Mouse (Mus musculus) right cerebral cortex, postnatal 4 days (tissue): Measurements from ENCODE around the gene Cacna2d4.

Experiments
- DNase-seq: peaks from one replicate; pipeline ENCODE4 v3.0.0-alpha.2; 2022

The Cacna2d4 gene

GRCm38 (mm10) chr6:119224451-119225195, 11.7 kb upstream of the Cacna2d4 start:
- peak; percentile 40 for DNase-seq

GRCm38 (mm10) chr6:119225226-119225625, 11.1 kb upstream of the Cacna2d4 start:
- peak; percentile 7 for DNase-seq

GRCm38 (mm10) chr6:119225731-119226130, 10.6 kb upstream of the Cacna2d4 start:
- no peak for DNase-seq

- no peak for DNase-seq
Observed at GRCm38 (mm10) chr6:119227001-119227400, 9.3 kb upstream of the Cacna2d4 start.

- no peak for DNase-seq
Observed at GRCm38 (mm10) chr6:119228861-119229603, 7.3 kb upstream of the Cacna2d4 start.

- DNase-seq, result no peak
Observed at GRCm38 (mm10) chr6:119233066-119233465, 3.3 kb upstream of the Cacna2d4 start.

- no peak for DNase-seq
Observed at GRCm38 (mm10) chr6:119235441-119235840, 885 bp upstream of the Cacna2d4 start.

- peak; percentile 87 for DNase-seq
Observed at GRCm38 (mm10) chr6:119237427-119237989, 1.2 kb downstream of the Cacna2d4 start.

GRCm38 (mm10) chr6:119239341-119240005, 3.1 kb downstream of the Cacna2d4 start:
- DNase-seq, result no peak

- no peak for DNase-seq
Observed at GRCm38 (mm10) chr6:119240256-119240655, 3.9 kb downstream of the Cacna2d4 start.

- no peak for DNase-seq
Observed at GRCm38 (mm10) chr6:119240871-119241705, 4.8 kb downstream of the Cacna2d4 start.

- no peak for DNase-seq
Observed at GRCm38 (mm10) chr6:119246082-119246481, 9.8 kb downstream of the Cacna2d4 start.

GRCm38 (mm10) chr6:119248578-119248977, 12.3 kb downstream of the Cacna2d4 start:
- DNase-seq, result no peak

- no peak for DNase-seq
Observed at GRCm38 (mm10) chr6:119249726-119250125, 13.4 kb downstream of the Cacna2d4 start.

- DNase-seq, result no peak
Observed at GRCm38 (mm10) chr6:119251704-119252103, 15.4 kb downstream of the Cacna2d4 start.

- DNase-seq, result no peak
Observed at GRCm38 (mm10) chr6:119276713-119277112, 40.4 kb downstream of the Cacna2d4 start.

GRCm38 (mm10) chr6:119280761-119281160, 44.4 kb downstream of the Cacna2d4 start:
- peak; percentile 15 for DNase-seq

GRCm38 (mm10) chr6:119301310-119301709, 65.0 kb downstream of the Cacna2d4 start:
- DNase-seq, result no peak

- DNase-seq, result no peak
Observed at GRCm38 (mm10) chr6:119303331-119303730, 67.0 kb downstream of the Cacna2d4 start.

GRCm38 (mm10) chr6:119307867-119308413, 71.6 kb downstream of the Cacna2d4 start:
- no peak for DNase-seq

GRCm38 (mm10) chr6:119310176-119310575, 73.8 kb downstream of the Cacna2d4 start:
- no peak for DNase-seq

GRCm38 (mm10) chr6:119312381-119312780, 76.1 kb downstream of the Cacna2d4 start:
- DNase-seq, result no peak
